Mouse (Mus musculus) cerebral cortex, adult 2 months (tissue): Measurements from ENCODE around the gene Ddx58.

Experiments used
- WGBS: fragments of 180-500 bp; shearing (Covaris S2); methylation state at CpG from one replicate; pipeline ENCODE4 v1.1.7; 2018; 5-methylcytosine and 5-hydroxymethylcytosine counted together

Gene Ddx58

DNA sequence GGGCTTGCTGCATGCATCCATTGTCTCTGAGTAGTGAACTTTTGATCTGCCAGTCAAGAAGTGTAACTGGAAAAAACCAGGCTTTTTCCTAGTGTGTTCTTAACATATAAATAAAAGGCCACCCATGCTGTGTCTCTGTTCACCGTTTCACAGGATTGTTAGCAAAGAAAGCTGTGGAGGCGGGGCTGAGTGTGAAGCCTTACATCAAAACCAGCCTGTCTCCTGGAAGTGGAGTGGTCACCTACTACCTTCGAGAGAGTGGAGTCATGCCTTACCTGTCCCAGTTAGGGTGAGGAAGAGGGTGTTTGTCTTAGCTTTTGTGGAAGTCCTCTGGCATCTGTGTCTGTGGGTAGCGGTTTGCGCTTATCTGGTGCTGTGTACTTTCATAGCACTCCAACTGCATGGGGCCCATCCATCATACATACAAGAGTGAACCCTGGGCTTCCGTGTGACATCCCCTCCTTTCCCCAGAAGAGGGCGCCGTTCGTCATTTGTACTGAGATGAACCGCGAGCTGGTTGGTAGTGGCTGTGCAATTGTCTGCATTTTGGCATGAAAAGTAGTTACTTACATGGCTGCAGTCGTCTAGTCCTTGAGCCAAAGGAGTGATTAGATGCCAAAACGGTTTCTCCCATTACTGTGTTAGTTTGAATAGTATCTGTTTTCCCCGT is 56.8 kb downstream of the Ddx58 start:
- WGBS, result 38% methylated on average over 14 of the region's 14 CpGs

DNA sequence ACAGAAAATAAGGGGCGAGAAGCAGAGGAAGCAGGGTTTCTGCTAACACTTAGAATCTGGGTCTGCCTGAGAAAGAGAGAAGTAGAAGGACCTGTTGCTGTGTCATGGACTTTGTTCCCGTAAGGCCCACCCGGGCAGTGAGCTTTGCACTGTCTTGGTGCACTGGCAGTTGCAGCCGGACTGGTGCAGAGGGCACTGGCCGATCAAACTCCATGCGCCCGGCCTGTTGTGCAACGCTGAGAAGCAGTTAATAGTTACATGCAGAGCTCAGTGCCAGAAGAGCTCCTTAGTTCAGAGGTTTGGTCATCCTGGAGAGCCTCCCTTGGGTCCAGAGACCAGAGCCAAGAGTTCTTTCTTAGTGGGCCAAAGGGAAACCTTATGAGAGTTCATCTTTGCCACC is 57.9 kb downstream of the Ddx58 start:
- WGBS, result 86% methylated on average over 8 of the region's 8 CpGs

DNA sequence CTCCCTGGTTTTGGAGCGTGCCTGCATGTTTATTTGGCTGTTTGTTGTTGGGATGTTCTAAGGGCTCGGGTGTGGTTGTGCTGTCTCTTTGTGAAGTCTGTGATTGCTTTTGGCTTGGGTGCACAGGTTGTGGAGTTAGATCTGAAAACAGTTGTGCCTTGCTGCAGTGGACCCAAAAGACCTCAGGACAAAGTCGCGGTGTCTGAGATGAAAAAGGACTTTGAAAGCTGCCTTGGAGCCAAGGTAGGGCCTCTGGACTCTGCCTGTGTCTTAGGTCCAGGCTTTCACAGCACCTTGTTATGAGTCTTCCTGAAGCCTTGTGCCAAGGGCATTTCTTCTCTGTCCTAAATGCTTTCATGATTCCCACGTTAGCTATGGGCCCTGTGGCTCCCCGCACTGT is 59.6 kb downstream of the Ddx58 start:
- WGBS, result 93% methylated on average over 6 of the region's 6 CpGs

DNA sequence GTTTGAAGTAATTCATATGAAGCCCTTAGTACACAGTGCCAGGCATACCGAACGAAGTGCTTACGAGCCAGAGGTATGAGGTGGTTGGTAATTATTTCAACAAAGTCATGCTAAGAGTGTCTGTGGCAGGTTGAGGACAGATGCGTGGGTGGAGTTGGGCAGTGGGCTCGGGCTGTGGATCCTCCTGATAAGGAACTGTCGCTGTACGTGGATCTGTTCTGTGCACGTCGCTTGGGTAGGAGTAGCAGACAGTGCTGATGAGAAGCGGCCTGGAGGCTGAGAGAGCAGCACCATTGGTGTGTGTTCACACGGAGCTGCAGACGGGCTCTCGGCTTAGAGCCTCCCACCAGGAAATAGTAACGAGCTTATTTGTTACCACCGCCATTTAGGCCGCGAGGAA is 61.0 kb downstream of the Ddx58 start:
- WGBS, result 88% methylated on average over 17 of the region's 17 CpGs

DNA sequence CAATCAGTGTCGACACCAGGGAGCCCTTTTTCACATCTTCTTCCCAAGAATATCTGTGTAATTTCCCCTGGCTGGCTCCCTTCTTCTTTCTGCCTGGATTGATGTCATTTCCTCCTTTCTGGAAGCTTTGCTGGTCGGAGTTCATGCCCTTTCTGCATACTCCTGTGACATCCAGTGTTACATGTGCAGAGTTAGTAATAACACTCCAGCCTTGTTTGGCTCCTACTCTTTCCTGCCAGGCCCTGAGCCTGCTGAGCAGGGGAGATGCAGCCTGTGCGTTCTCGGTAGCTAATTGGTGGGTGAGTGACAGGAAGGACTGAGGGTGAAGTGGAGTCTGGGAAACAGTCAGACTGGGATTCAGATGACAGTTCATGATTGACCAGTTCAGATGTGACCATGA is 65.3 kb downstream of the Ddx58 start:
- whole genome bisulfite sequencing, result 65% methylated on average over 4 of the region's 4 CpGs

DNA sequence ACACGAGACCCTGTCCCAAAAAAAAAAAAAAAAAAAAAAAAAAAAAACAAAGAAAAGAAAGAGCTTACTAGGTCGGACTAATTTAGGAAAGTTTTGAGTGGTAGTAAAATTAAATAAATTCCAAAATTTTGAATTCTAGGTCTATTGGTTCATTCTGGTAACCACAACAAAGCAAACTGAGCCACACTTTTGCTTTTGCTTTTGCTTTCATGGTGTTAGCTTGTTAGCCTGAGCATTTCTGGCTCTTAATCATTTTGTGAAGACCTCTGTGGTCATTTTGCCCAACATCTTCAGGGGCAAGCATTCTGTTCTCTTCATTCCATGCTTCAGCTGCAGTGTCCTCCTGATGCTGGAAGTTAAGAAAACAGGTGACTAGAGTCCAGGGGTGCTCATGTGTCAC is 67.3 kb downstream of the Ddx58 start:
- 90% methylated on average over 2 of the region's 2 CpGs for WGBS

DNA sequence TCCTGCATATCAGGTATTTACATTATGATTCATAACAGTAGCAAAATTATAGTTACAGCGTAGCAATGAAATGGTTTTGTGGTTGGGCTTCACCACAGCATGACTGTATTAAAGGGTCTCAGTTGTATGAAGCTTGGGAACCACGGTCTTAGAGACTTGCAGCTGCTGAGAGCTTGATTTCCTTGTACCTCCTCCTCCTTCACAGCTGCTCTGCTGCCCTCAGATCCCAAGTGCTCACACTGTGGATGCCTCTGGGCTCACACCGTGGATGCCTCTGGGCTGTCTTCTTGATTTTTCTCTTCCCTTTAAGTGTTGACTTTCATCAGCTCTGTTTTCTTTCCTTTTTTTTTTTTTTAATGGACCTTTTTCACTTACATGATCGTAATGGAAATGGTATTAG is 68.2 kb downstream of the Ddx58 start:
- WGBS, result 84% methylated on average over 4 of the region's 4 CpGs

DNA sequence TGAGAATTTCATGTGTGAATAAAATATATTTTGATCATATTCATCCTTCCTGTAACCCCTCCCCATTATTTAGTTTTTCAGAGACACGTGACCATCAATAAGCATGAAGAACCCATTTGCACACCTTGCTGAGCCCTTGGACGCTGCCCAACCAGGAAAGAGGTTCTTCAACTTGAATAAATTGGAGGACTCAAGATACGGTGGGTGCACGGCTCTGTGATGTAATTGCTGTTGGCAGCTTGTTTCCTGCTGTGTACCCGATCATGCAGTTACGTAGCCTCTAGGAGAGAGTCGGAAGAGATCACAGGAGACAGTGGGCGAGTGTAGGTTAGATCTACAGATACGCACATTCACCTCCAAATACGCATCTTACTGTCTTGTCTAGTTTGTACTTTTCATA is 76.0 kb downstream of the Ddx58 start:
- WGBS, result 94% methylated on average over 10 of the region's 10 CpGs

DNA sequence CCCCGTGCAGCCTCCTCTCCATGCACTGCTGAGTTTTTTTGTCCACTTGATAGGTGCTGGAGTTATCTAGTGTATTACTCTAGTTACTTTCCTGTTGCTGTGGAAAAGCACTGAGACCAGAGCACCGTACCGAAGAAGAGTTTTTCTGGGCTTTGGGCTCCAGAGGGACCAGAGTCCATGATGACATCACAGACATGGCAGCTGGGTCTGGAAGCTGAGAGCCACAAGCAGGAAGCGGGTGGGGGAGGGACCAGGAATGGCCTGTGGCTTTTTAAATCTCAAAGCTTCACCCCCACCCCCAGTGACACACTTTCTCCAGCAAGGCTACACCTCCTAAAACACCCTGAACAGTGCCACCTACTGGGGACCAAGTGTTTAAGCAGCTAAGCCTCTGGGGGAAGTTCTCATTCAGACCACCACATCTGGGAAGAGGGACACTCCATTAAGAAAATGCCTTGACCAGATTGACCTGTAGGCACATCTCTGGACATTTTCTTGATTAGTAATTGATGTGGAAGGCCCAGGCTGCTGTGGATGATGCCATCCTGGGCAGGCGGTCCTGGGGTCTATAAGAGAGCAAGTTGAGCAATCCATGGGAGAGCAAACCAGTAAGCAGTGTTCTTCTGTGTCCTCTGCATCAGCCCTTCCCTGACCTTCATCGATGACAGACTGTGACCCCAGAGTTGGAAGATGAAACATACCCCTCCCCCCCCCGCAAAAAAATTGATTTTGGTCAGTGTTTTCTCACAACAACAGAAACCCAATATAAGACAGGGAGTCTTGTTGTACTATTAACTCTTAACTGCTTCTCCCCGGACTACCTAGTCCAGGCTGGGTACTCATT is 78.8 kb downstream of the Ddx58 start:
- 97% methylated on average over 8 of the region's 8 CpGs for WGBS

DNA sequence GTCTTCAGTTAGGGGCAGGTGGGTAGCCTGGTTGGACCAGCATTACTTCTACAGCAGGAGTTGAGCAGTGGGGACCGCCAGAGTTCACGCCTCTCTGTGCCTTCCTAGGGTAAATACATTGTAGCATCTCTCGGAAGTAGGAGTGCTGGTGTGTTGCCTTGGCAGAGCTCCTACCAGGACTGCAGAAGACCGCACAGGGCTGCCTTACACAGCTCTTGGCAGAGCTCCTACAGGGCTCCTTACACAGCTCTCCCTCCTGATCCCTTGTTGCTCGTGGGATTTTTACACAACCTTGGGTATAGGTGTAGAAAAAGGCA is 81.4 kb downstream of the Ddx58 start:
- 28% methylated on average over 5 of the region's 5 CpGs for WGBS

DNA sequence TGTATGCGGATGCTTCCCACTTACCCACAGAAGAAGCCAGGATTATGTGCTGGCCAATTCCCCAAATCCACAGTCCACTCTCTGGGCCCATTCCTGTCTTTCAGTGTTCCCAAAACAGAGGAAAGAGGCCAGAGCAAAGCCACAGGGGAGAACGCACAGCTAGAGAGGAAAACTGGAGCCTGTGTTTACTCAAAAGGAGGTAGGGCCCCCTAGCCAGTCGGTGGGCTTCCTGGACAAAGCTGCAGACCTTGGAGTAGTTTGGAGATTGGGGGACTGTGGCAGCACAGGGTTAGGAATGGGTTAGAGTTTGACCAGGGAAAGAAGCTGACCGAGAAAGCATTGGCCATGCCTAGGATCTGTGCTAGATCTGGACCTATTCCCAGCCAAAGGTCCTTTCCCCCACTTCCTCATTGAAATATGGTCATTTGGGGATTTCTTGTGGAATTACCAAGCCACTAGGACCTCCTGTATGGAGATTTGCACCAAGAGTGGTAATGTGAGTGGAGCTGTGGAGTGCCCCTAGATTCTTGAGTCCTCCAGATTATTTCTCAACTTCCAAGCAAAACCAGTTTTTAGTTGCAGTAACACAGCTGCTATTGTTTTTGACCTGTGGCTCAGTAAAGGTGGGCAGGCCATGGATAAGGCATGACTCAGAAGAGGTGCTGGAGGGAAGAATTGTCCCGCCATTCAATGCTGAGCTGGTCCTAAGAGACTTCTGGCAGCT is 82.0 kb downstream of the Ddx58 start:
- WGBS, result 67% methylated on average over 5 of the region's 5 CpGs

DNA sequence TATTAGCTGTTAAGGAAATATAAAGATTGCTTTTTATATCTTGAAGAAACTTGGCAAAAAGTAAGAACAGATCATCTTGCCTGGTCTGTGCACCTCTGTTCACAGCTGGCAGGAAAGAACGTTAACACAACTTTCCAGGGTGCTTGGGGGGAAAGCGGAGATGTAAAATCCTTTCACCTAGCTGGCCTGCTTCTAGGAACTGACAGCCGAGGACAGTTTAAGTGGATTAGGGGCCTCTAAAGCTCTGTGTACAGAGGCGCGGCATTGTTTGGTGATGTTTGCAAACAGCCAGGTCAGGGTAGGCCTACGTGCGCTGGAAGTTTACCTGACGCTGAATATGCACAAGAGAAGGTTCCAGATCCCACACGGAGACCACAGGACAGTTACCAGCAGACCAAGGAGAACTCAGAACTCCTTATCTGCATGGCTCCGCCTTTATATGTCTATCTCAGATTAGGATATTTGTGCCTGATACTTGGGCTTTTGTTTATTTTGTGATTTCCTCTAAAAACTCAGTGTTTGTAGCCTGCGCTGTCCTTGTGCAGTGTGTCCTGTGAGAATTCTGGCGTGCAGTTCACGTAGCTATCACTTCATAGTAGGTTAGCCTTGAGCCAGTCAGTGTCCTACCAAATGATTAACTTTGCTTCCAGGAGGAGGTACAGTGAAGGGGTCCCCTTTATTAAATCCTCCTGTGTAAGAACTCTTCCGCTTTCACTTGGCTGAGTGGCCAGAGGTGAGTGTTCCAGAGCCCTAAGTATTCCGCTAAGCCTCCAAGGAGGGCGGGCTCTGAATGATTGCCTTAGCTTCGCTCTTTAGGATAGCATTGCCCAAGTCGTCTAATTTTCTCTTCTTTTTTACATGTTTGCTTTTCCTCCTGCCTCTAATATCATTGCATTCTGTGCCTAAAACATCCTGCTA is 82.8 kb downstream of the Ddx58 start:
- 79% methylated on average over 18 of the region's 18 CpGs for WGBS

DNA sequence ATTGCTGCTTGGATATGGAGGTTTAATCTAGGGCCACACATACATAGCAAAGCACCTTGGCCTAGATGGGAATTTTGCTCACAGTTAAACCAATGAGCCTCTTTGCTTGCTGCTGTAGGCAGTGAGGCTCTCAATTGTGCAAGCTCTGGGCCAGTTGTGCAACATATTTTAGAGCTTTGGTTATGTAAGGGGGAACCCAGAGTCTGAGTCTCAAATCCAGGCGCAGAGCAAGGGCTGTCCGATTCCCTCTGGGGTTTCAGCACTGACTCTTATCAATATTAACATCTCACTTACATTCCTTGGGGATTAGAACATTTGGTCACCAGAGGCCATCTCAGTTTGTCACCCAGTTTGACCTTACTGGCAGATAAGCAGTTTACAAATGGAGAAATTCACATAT is 83.5 kb downstream of the Ddx58 start:
- 83% methylated on average over 2 of the region's 2 CpGs for WGBS

DNA sequence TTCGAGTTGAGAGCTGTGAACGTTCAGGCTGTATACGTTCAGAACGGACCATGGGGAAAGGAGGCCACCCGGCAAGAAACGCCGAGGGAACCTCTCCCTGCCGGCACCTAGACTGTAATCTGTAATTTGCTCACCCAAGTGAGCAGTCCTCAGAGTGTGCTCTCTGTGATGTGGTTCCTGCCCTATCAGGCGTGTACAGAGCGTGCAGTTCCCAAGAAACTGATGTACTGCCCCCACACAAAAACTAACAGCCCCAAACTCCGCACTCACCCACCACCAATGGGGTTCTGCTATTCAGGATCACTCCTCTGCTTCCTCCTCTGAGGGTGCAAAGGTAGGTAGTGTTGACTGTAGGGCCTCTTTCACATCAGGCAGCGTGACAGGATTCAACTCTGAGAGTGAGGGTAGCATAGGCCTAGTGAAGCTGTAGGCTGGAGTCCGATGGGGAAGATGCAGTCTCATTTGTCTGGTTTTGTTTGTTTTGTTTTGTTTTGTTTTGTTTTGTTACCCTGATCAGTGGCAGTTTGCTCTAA is 84.1 kb downstream of the Ddx58 start:
- WGBS, result 94% methylated on average over 13 of the region's 13 CpGs

DNA sequence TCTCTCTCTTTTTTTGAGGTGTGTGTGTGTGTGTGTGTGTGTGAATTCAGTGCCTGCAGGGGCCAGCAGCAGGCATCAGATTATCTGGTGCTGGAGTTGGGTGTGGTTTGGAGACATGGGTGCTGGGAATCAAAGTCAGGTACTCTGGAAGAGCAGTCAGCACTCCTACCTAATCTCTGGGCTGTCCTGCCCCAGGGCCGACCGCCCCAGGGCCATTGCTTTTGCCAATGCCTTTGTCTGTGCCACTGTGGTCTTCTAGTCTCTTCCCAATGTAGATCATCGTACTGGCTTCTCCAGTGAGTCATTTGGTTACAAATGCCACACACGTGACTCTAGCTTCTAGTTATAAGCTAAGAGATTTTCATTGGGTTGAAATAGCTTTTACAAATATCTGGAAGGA is 84.9 kb downstream of the Ddx58 start:
- WGBS, result 84% methylated on average over 4 of the region's 4 CpGs
